Mouse (Mus musculus) liver, adult (tissue): ENCODE measurements around the gene Mef2c.

ENCODE experiments used
- GATA4 ChIP-seq: IDR thresholded peaks from 2 replicates; pipeline ENCODE4 v1.6.1; 2014; ENCODE audit warnings: mild to moderate bottlenecking, low read length; ENCODE audit not compliant: insufficient replicate concordance

The Mef2c gene

DNA sequence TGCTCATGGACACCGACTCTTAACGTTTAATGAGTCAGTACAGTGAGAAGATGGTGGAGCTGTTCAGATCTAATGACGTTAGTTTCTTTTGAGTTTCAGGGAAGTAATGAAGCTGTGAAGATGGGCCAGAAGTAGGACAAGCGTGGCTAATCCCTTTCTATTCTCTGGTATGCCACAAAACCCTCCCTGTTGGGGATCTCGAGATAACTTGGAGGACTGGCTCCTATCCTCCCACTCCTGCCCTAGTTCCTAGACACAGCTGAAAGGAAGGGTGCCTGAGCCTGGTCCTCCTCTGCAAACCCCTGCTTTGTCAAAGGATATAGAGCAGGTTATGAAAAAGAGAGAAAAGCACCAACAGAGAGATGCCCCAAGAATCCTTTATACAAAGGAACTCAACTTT, 38.8 kb downstream of the Mef2c start:
- no peak for TF ChIP-seq GATA4

GRCm38 (mm10) chr13:83544707-83545106, 40.9 kb downstream of the Mef2c start:
- no peak for TF ChIP-seq GATA4

- no peak for TF ChIP-seq GATA4
These were observed 43.0 kb downstream of the Mef2c start for GRCm38 (mm10) chr13:83546876-83547275.

DNA sequence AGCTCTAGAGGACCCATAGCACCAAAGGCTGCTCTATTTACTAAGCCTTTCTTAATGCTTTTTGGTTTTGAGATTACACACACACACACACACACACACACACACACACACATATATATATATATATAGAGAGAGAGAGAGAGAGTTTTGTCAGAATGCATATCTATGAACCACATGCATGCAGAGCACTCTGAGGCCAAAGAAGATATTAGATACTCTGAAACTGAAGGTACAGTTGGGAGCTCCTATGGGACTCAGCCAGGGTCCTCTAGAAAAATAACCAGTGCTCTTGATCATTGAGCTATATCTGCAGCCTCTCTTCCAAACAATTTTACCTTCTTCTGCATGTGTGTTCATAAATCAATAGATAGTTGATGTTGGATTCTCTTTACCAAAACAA, 47.4 kb downstream of the Mef2c start:
- no peak for TF ChIP-seq GATA4

GRCm38 (mm10) chr13:83552051-83552450, 48.2 kb downstream of the Mef2c start:
- TF ChIP-seq GATA4 = no peak

GRCm38 (mm10) chr13:83563261-83563660, 59.4 kb downstream of the Mef2c start:
- 0 out of 2 replicates have a peak, but pooled peaks have one; percentile 18 for TF ChIP-seq GATA4

- no peak for TF ChIP-seq GATA4
These were observed 61.9 kb downstream of the Mef2c start for GRCm38 (mm10) chr13:83565732-83566131.

- no peak for TF ChIP-seq GATA4
These were observed 62.3 kb downstream of the Mef2c start for GRCm38 (mm10) chr13:83566180-83566579.

DNA sequence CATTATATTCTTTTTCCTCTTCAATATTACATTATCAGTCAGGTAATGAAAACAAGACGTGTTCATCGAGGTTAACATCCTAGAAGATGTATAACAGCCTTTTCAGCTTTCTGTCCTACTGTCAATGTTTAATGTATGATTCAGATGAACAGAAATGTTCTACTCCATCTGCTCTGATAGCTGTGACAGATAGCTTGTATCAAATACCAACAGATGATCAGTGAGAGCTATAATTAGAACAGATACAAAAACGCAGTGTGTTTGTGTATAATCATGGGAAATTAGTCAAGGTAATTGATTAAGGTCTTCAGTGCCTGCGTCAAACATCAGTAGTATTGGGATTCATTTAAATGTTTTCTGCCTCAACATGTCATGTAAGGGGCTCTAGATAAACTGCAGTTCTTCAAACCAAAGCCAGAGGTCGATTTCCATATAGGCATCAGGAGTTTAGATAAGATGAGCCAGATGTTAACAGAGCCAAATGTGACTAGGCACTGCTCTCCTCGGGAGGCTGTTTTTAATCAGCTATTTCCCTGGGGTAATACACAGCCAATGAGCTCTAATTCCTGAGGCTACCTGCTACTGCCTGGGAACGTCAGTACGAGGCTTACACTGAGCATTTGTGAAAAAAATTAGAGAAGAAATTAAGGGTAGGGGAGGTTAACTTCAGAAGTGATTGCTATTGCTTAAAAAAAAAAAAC, 63.1 kb downstream of the Mef2c start:
- no peak for TF ChIP-seq GATA4

DNA sequence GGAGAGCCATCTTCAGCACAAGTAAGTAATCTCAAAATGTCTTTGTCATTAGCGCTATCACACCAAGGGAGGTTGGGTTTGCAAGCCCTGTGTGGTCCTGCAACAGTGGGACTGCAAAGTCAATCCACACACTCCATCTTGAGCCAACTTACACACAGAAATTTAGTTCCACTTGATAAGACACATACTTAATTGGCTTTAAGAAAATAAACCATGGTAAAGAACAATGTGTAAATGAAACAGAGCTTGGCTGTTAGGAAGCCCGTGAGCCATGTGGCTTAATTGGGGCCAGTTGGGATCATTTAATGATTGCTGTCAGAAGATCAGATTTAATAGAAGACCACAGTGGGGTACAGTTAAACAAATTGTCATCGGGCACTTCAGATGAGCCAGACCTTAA, 63.8 kb downstream of the Mef2c start:
- TF ChIP-seq GATA4 = no peak

DNA sequence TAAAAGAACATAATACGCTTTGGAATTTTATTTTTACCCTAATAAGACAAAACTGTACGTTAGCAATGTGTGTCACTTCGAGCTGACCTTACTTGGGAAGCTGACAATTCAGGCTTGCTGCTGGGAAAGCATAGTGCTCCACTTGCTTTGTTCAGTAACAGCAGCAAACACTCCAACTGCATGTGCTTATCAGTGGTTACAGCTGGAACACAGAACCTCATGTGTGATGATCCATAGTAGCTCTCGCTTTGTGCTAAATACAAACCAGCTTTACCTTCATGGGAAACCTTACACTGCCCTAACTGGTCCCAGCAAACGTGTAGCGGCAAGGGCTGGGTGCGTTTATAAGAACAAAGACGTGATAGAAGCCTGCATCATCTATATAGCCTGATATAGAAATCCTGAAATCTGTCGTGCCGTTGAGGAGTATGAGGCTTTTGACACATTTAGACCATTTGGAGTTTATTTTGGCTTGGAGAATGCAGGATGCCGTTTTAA, 65.0 kb downstream of the Mef2c start:
- no peak for TF ChIP-seq GATA4

- no peak for TF ChIP-seq GATA4
These were observed 68.2 kb downstream of the Mef2c start for GRCm38 (mm10) chr13:83571973-83572447.

DNA sequence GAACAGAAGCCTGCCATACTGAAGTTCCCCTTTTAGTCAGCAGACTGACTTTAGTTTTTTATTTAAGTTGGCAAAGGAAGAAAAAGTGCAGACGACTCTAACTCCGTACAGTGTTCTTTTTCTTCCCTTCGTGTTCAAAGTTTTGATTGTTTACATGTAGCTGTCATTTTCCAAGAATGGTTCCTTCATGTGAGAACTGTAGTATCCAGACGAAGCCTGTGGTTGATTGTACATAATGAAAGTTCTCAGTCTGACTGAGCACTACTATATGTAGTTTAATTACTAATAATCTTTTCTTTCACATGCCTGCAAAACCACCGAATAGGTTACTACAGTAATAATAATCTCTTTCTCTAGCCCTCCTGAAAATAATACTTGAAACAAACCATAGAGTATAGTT, 68.6 kb downstream of the Mef2c start:
- no peak for TF ChIP-seq GATA4

DNA sequence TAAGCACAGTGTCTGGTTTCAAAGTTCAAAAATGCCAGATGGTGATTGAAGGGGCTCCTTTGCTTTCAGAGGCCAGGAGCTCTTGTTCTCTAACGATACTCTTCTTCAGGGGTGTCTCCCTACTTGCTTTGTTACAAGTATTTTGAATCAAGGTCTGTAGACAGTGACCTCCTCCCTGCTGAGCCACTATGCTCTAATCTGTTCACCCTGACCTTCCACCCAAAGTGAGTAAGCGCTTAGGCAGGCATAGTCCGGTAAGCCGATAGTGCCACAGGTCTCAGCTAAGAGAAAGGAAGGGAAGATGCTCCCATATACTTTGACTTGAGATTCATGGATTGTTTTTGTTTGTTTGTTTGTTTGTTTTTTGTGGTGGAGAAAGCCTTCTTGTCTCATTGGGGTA, 69.5 kb downstream of the Mef2c start:
- peak; percentile 65; the same call in 1 of the 2 replicates for TF ChIP-seq GATA4

- no peak for TF ChIP-seq GATA4
These were observed 70.2 kb downstream of the Mef2c start for GRCm38 (mm10) chr13:83573855-83574583.

- no peak for TF ChIP-seq GATA4
These were observed 71.0 kb downstream of the Mef2c start for GRCm38 (mm10) chr13:83574866-83575265.
